Mouse (Mus musculus) left cerebral cortex, postnatal 25 days (tissue): ENCODE data around the gene Lrrc72. TPM values are rescaled to one million over a fixed set of nuclear protein-coding genes. Genes with fewer than 3 reads are reported as not detected.

Experiments
- DNase-seq, 2 experiments: peaks; one replicate each; pipeline ENCODE4 v3.0.0; 2022; ENCODE audit warnings: low spot score in 2 of 2, mixed read lengths in 1 of 2
- intact Hi-C: fragments of 180-260 bp; cut with DNase I; formaldehyde crosslinking; loops from one replicate; pipeline ENCODE4 v1.15.1; 2025
- total RNA-seq, 2 experiments: library from RNA; stranded (reverse); gene quantifications; 2 replicates each; pipeline ENCODE4 v1.2.3; 2021

Gene Lrrc72
- not detected for total RNA-seq

- intact Hi-C loops: no loop called here
- no peak for DNase-seq
These were observed at the start of gene Lrrc72 for GRCm38 (mm10) chr12:36253298-36253697. Gene Lrrc72, minus strand, starts transcription at chr12:36253398.

GRCm38 (mm10) chr12:36302326-36302725, 49.1 kb upstream of the Lrrc72 start:
- peak in 1 of 2 experiments; percentile 61 for DNase-seq

GRCm38 (mm10) chr12:36291346-36291745, 38.1 kb upstream of the Lrrc72 start:
- DNase-seq: no peak
- intact Hi-C loops: no loop called here

More at GRCm38 (mm10) chr12:36302326-36302725, 49.1 kb upstream of the Lrrc72 start:
- intact Hi-C loops: no loop called here

- intact Hi-C loops: no loop called here
- no peak for DNase-seq
These were observed 37.3 kb upstream of the Lrrc72 start for GRCm38 (mm10) chr12:36290465-36290864.

GRCm38 (mm10) chr12:36289634-36290033, 36.4 kb upstream of the Lrrc72 start:
- DNase-seq: no peak
- intact Hi-C loops: no loop called here

- no peak for DNase-seq
- intact Hi-C loops: no loop called here
These were observed 21.6 kb upstream of the Lrrc72 start for GRCm38 (mm10) chr12:36274823-36275222.

- DNase-seq: no peak
- intact Hi-C loops: no loop called here
These were observed 14.6 kb upstream of the Lrrc72 start for GRCm38 (mm10) chr12:36267670-36268246.

- DNase-seq: peak in 1 of 2 experiments; percentile 4
- intact Hi-C loops: no loop called here
These were observed 9.0 kb upstream of the Lrrc72 start for GRCm38 (mm10) chr12:36262116-36262721.

GRCm38 (mm10) chr12:36255413-36255812, 2.2 kb upstream of the Lrrc72 start:
- no peak for DNase-seq
- intact Hi-C loops: no loop called here

- intact Hi-C loops: no loop called here
- DNase-seq: no peak
These were observed 12.0 kb downstream of the Lrrc72 start for GRCm38 (mm10) chr12:36241171-36241570.

GRCm38 (mm10) chr12:36231386-36231785, 21.8 kb downstream of the Lrrc72 start:
- DNase-seq: no peak
- intact Hi-C loops: no loop called here

- intact Hi-C loops: no loop called here
- DNase-seq: no peak
These were observed 28.8 kb downstream of the Lrrc72 start for GRCm38 (mm10) chr12:36224392-36224791.

GRCm38 (mm10) chr12:36216905-36217304, 36.3 kb downstream of the Lrrc72 start:
- intact Hi-C loops: loop anchor here (10.0 kb wide), 1 partner anchor 488 kb away; no protein-coding TSS in a partner anchor
- no peak for DNase-seq

- intact Hi-C loops: loop anchor here (10.0 kb wide), 1 partner anchor 489 kb away; no protein-coding TSS in a partner anchor
- no peak for DNase-seq
These were observed 37.0 kb downstream of the Lrrc72 start for GRCm38 (mm10) chr12:36216230-36216629.

- intact Hi-C loops: loop anchor here (1.0 to 10.0 kb wide), 2 partner anchors 454 to 490 kb away; no protein-coding TSS in a partner anchor
- DNase-seq: peak; percentile 41 to 51
These were observed 38.1 kb downstream of the Lrrc72 start for GRCm38 (mm10) chr12:36215149-36215480.

GRCm38 (mm10) chr12:36214389-36215148, 38.6 kb downstream of the Lrrc72 start:
- intact Hi-C loops: loop anchor here (1.0 to 10.0 kb wide), 2 partner anchors 455 to 490 kb away; no protein-coding TSS in a partner anchor
- no peak for DNase-seq

- DNase-seq: no peak
- intact Hi-C loops: loop anchor here (10.0 kb wide), 1 partner anchor 495 kb away; no protein-coding TSS in a partner anchor
These were observed 43.1 kb downstream of the Lrrc72 start for GRCm38 (mm10) chr12:36210096-36210495.

- intact Hi-C loops: no loop called here
- peak; percentile 30 to 52 for DNase-seq
These were observed 44.7 kb downstream of the Lrrc72 start for GRCm38 (mm10) chr12:36208456-36208855.

GRCm38 (mm10) chr12:36207800-36208148, 45.4 kb downstream of the Lrrc72 start:
- intact Hi-C loops: no loop called here

GRCm38 (mm10) chr12:36207072-36207799, 46.0 kb downstream of the Lrrc72 start:
- DNase-seq: peak; percentile 42 to 69
- intact Hi-C loops: no loop called here

More at GRCm38 (mm10) chr12:36207800-36208148, 45.4 kb downstream of the Lrrc72 start:
- DNase-seq: no peak
